Mouse (Mus musculus) forebrain, embryonic 10.5 days (tissue): ENCODE measurements around the gene Insl3. TPM values are rescaled to one million over a fixed set of nuclear protein-coding genes. Genes with fewer than 3 reads are reported as not detected.
A peak's percentile ranks its signal among the peaks of the same experiment; 100 is the strongest.

Source experiments
- DNase-seq: peaks from one replicate; pipeline ENCODE4 v3.0.0-alpha.2; 2017; ENCODE audit warnings: low spot score; ENCODE audit errors: extremely low spot score
- H3K27ac ChIP-seq: fragments of 300-500 bp; sonication (generic); 2 replicates; pipeline ENCODE4 v1.5.1; 2016; ENCODE audit warnings: mild to moderate bottlenecking
- H3K27me3 ChIP-seq: fragments of 300-500 bp; sonication (generic); 2 replicates; pipeline ENCODE4 v1.6.1; 2016; ENCODE audit warnings: mild to moderate bottlenecking; ENCODE audit not compliant: poor library complexity, severe bottlenecking
- H3K36me3 ChIP-seq: fragments of 300-500 bp; sonication (generic); replicated peaks from 2 replicates; pipeline ENCODE4 v1.6.1; 2016; ENCODE audit warnings: mild to moderate bottlenecking, moderate library complexity
- H3K4me1 ChIP-seq: fragments of 300-500 bp; sonication (generic); 2 replicates; pipeline ENCODE4 v1.6.1; 2016
- H3K4me3 ChIP-seq: fragments of 300-500 bp; sonication (generic); 2 replicates; pipeline ENCODE4 v1.5.1; 2016; ENCODE audit warnings: mild to moderate bottlenecking, moderate library complexity
- H3K9me3 ChIP-seq: fragments of 300-500 bp; sonication (generic); 2 replicates; pipeline ENCODE4 v1.6.1; 2016; ENCODE audit warnings: mild to moderate bottlenecking, moderate library complexity
- WGBS: fragments of 180-500 bp; shearing (Covaris S2); methylation state at CpG from one replicate; pipeline ENCODE4 v1.1.7; 2016; 5-methylcytosine and 5-hydroxymethylcytosine counted together
- polyA plus RNA-seq: library from polyadenylated mRNA; unstranded; fragments of >200 nt; fragmentation: Nextera tagmentation; extraction: Ambion mirVana; gene quantifications from 2 replicates; pipeline ENCODE4 v1.2.1, GENCODE M21; 2016

Gene Insl3
- polyA plus RNA-seq, 1 experiment from 2014 or later = 0.26 TPM

- H3K27ac ChIP-seq = peak overlapping the region; percentile 82
- DNase-seq = no peak
- peaks cover 83% of the 10 kb centered on the region for H3K27me3 ChIP-seq
- H3K4me1 ChIP-seq = peaks cover 62% of the 10 kb centered on the region
- no peaks in the 10 kb centered on the region for H3K36me3 ChIP-seq
- peak overlapping the region; percentile 63 for H3K4me3 ChIP-seq
- H3K9me3 ChIP-seq = no peaks in the 10 kb centered on the region
- 12% methylated on average over 10 of the region's 12 CpGs for WGBS
Measured at GRCm38 (mm10) chr8:71670198-71670597, 18.8 kb upstream of the Insl3 start.

- DNase-seq = peak; percentile 83
- Histone ChIP-seq H3K4me3 (peak overlapping the region; percentile 63), H3K27ac (peak overlapping the region; percentile 82), H3K36me3 (no peaks in the 10 kb centered on the region), H3K9me3 (no peaks in the 10 kb centered on the region), H3K4me1 (peaks cover 59% of the 10 kb centered on the region), H3K27me3 (peaks cover 90% of the 10 kb centered on the region)
- WGBS = under 1% methylated on average over 63 of the region's 64 CpGs
Measured at GRCm38 (mm10) chr8:71670621-71671548, 18.1 kb upstream of the Insl3 start.

GRCm38 (mm10) chr8:71671549-71671965 is 17.5 kb upstream of the Insl3 start, which contains the start of gene Unc13a:
Gene Unc13a (minus strand): TSS chr8:71671757.
- H3K9me3 ChIP-seq = no peaks in the 10 kb centered on the region
- H3K36me3 ChIP-seq = no peaks in the 10 kb centered on the region
- peak within 1 kb of the TSS; percentile 63 for H3K4me3 ChIP-seq
- under 1% methylated on average over 42 of the region's 42 CpGs for WGBS
- H3K27me3 ChIP-seq = peaks cover 91% of the 10 kb centered on the region
- H3K4me1 ChIP-seq = peaks cover 59% of the 10 kb centered on the region
- H3K27ac ChIP-seq = peak within 1 kb of the TSS; percentile 82
- peak; percentile 87 for DNase-seq

- Histone ChIP-seq H3K4me3 (peak overlapping the region; percentile 63), H3K27ac (peak overlapping the region; percentile 82; the same call in 1 of the 2 replicates), H3K4me1 (peaks cover 56% of the 10 kb centered on the region), H3K9me3 (no peaks in the 10 kb centered on the region), H3K27me3 (peaks cover 91% of the 10 kb centered on the region), H3K36me3 (no peaks in the 10 kb centered on the region)
- DNase-seq = no peak
- WGBS = 69% methylated on average over 6 of the region's 6 CpGs
Measured at GRCm38 (mm10) chr8:71672168-71672735, 16.8 kb upstream of the Insl3 start.

GRCm38 (mm10) chr8:71674071-71674470 is 14.9 kb upstream of the Insl3 start:
- 66% methylated on average over 2 of the region's 2 CpGs for WGBS
- DNase-seq = no peak

GRCm38 (mm10) chr8:71675456-71676019 is 13.5 kb upstream of the Insl3 start:
- H3K4me3 ChIP-seq = peak overlapping the region; percentile 70
- WGBS = 35% methylated on average over 9 of the region's 9 CpGs
- no peak for DNase-seq
- H3K36me3 ChIP-seq = no peaks in the 10 kb centered on the region
- peaks cover 91% of the 10 kb centered on the region for H3K27me3 ChIP-seq
- no peak overlapping the region for H3K27ac ChIP-seq
- peaks cover 47% of the 10 kb centered on the region for H3K4me1 ChIP-seq
- peaks cover 7% of the 10 kb centered on the region; the same call in 1 of the 2 replicates for H3K9me3 ChIP-seq

More at GRCm38 (mm10) chr8:71674071-71674470, 14.9 kb upstream of the Insl3 start:
- Histone ChIP-seq H3K4me1 (peaks cover 41% of the 10 kb centered on the region), H3K27ac (no peak overlapping the region), H3K36me3 (no peaks in the 10 kb centered on the region), H3K27me3 (peaks cover 91% of the 10 kb centered on the region), H3K9me3 (peaks cover 7% of the 10 kb centered on the region; the same call in 1 of the 2 replicates), H3K4me3 (no peak overlapping the region)

- H3K36me3 ChIP-seq = no peaks in the 10 kb centered on the region
- H3K9me3 ChIP-seq = peaks cover 7% of the 10 kb centered on the region; the same call in 1 of the 2 replicates
- WGBS = 2% methylated on average over 40 of the region's 40 CpGs
- H3K27me3 ChIP-seq = peaks cover 91% of the 10 kb centered on the region
- peak within 1 kb of the TSS; percentile 70 for H3K4me3 ChIP-seq
- peak within 1 kb of the TSS; percentile 83 for H3K27ac ChIP-seq
- H3K4me1 ChIP-seq = peaks cover 45% of the 10 kb centered on the region
- DNase-seq = no peak
Measured at GRCm38 (mm10) chr8:71676020-71676741, 12.8 kb upstream of the Insl3 start, which contains the start of gene Jak3. Gene Jak3 (plus strand): TSS chr8:71676296.

- peaks cover 93% of the 10 kb centered on the region for H3K27me3 ChIP-seq
- H3K9me3 ChIP-seq = peaks cover 7% of the 10 kb centered on the region; the same call in 1 of the 2 replicates
- no peak overlapping the region for H3K27ac ChIP-seq
- no peaks in the 10 kb centered on the region for H3K36me3 ChIP-seq
- no peak for DNase-seq
- 41% methylated on average over 9 of the region's 9 CpGs for WGBS
- H3K4me1 ChIP-seq = peaks cover 39% of the 10 kb centered on the region
- H3K4me3 ChIP-seq = peak overlapping the region; percentile 70
Measured at GRCm38 (mm10) chr8:71676803-71677202, 12.2 kb upstream of the Insl3 start.

- no peak for DNase-seq
- Histone ChIP-seq H3K27ac (no peak overlapping the region), H3K27me3 (peaks cover 95% of the 10 kb centered on the region), H3K4me1 (peaks cover 34% of the 10 kb centered on the region), H3K36me3 (no peaks in the 10 kb centered on the region), H3K9me3 (peaks cover 7% of the 10 kb centered on the region; the same call in 1 of the 2 replicates), H3K4me3 (no peak overlapping the region)
Measured at GRCm38 (mm10) chr8:71677555-71677954, 11.5 kb upstream of the Insl3 start.

- H3K4me1 ChIP-seq = peaks cover 34% of the 10 kb centered on the region
- DNase-seq = no peak
- 54% methylated on average over 4 of the region's 4 CpGs for WGBS
- no peaks in the 10 kb centered on the region for H3K36me3 ChIP-seq
- H3K9me3 ChIP-seq = peaks cover 7% of the 10 kb centered on the region; the same call in 1 of the 2 replicates
- H3K27me3 ChIP-seq = peaks cover 95% of the 10 kb centered on the region
- no peak overlapping the region for H3K27ac ChIP-seq
- H3K4me3 ChIP-seq = no peak overlapping the region
Measured at GRCm38 (mm10) chr8:71678216-71678615, 10.8 kb upstream of the Insl3 start.

- WGBS = 8% methylated on average over 16 of the region's 16 CpGs
- peak overlapping the region; percentile 46 for H3K4me3 ChIP-seq
- H3K4me1 ChIP-seq = peaks cover 34% of the 10 kb centered on the region
- no peak for DNase-seq
- no peak overlapping the region for H3K27ac ChIP-seq
- H3K36me3 ChIP-seq = no peaks in the 10 kb centered on the region
- H3K9me3 ChIP-seq = peaks cover 7% of the 10 kb centered on the region; the same call in 1 of the 2 replicates
- H3K27me3 ChIP-seq = peaks cover 98% of the 10 kb centered on the region
Measured at GRCm38 (mm10) chr8:71679116-71679515, 9.9 kb upstream of the Insl3 start.
